ENCODE assay signal across 8 mouse cellular contexts in the genomic region with DNA sequence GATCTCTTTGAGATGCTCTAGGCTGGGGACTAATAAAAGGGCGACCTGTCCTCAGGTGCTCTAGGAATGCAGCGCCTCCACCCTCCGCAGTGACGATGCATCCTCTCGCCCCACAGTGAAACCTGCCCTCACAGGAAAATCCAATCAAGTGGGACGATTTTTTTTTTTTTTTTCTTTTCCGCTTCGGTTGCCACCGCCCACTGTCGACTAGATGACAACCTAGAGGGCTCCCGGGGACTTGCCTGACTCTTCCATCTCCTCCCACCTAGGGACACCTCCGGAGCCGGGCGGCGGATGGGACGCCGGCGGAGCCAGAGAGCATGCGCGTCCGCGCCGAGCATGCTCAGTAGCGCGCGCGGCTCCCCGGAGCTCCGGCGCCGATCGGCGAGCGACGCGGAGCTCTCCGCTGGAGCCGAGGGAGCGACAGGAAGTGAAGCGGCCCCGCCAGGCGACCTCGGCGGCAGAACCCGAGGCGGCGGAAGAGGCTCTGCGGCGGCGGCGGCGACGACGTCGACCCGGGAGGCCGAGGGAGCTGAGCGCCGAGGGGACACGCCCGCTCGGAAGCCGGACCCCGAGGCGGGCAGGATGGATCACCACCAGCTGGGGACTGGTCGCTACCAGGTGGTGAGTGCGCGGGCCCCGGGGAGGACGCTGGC. TPM values are rescaled to one million over a fixed set of nuclear protein-coding genes. Genes with fewer than 3 reads are reported as not detected.
A peak's percentile ranks its signal among the peaks of the same experiment; 100 is the strongest.
DNase-seq lines count a peak whose midpoint lies in the region; ATAC-seq and TF ChIP-seq lines count a peak whose summit lies in the region.

Ndfip2 (plus strand) TSS at position 195 of the 656 bp plus-strand sequence.

- H3K4me3 ChIP-seq in cerebellum, adult 2 months (replicated peaks; ENCODE audit: insufficient read depth, low read depth, low read length) = peak within 1 kb of the TSS; percentile 96

- peak; percentile 72 for TF ChIP-seq POLR2A in cerebellum, adult 2 months (IDR thresholded peaks at IDR 0.05; ENCODE audit: borderline replicate concordance, insufficient read depth, low read length)

- under 1% methylated on average over 70 of the region's 70 CpGs for WGBS in cerebellum, adult 2 months

- peak; percentile 90 to 91 for ATAC-seq in hematopoietic stem cell, adult 5-6 weeks (replicated peaks in 1 of 2; ENCODE audit: insufficient read depth in 1 of 2, low FRiP score in 2 of 2, low TSS enrichment in 1 of 2, low read depth in 1 of 2, poor library complexity in 2 of 2, severe bottlenecking in 2 of 2)

- H3K27me3 ChIP-seq in cerebellum, adult 2 months (ENCODE audit: control insufficient read depth, insufficient read depth, low read length) = no peaks in the 10 kb centered on the region

- peak within 1 kb of the TSS; percentile 70 for H3K27ac ChIP-seq in cerebellum, adult 2 months (ENCODE audit: insufficient read depth, low read length)

- DNase-seq in MEL-GATA-1-ER (ENCODE audit: extremely low read depth, low read depth) = peak; percentile 71
- peak; percentile 90 to 94 for DNase-seq in cerebellum, adult 2 months
- peak; percentile 80 for DNase-seq in forelimb bud, embryonic 11.5 days (ENCODE audit: low read depth, low spot score)
- DNase-seq in layer of hippocampus, postnatal 14 days (ENCODE audit: low spot score in 2 of 2) = peak; percentile 82 to 88
- DNase-seq in lung, postnatal 14 days = peak; percentile 84
- DNase-seq in retina, adult 2 months (ENCODE audit: low read depth, low spot score) = peak; percentile 79
- peak; percentile 87 to 91 for DNase-seq in thymus, postnatal 36 days

- TF ChIP-seq CTCF in cerebellum, adult 2 months (IDR thresholded peaks at IDR 0.05; ENCODE audit: borderline replicate concordance, insufficient read depth, low read depth, low read length) = no peak

- no peaks in the 10 kb centered on the region for H3K4me1 ChIP-seq in cerebellum, adult 2 months (ENCODE audit: control insufficient read depth, insufficient read depth, low read length)

RNA-seq across cellular contexts. Expression of gene Ndfip2, which starts in this region (rescaled TPM):
- 92.6 and 96.3 TPM in 2 replicates for polyA plus RNA-seq in cerebellum, adult 2 months (2012; rRNA removed)
- total RNA-seq in hematopoietic stem cell, adult 5-6 weeks (2017) = 17.4 and 27.1 TPM in 2 replicates
- 10 to 100 TPM; 94.9 to 96.4 TPM for total RNA-seq in layer of hippocampus, postnatal 14 days (2021)

Comparison
In these comparisons a context has a peak if more than half of its experiments do, and no peak if none do; other contexts are left out.
1. Peak in every context shown above with its lines: DNase-seq, ATAC-seq, H3K4me3 ChIP-seq and H3K27ac ChIP-seq.